Mouse (Mus musculus) heart, embryonic 10.5 days (tissue): ENCODE results near the gene Znhit3. TPM values are rescaled to one million over a fixed set of nuclear protein-coding genes. Genes with fewer than 3 reads are reported as not detected.
A peak's percentile ranks its signal among the peaks of the same experiment; 100 is the strongest.

Experiments
- DNase-seq: peaks from one replicate; pipeline ENCODE4 v3.0.0-alpha.2; 2017; ENCODE audit warnings: low spot score
- H3K27ac ChIP-seq: fragments of 300-500 bp; sonication (generic); 2 replicates; pipeline ENCODE4 v1.5.1; 2016; ENCODE audit warnings: mild to moderate bottlenecking
- H3K27me3 ChIP-seq: fragments of 300-500 bp; sonication (generic); 2 replicates; pipeline ENCODE4 v1.6.1; 2016; ENCODE audit warnings: mild to moderate bottlenecking; ENCODE audit not compliant: poor library complexity, insufficient read depth, severe bottlenecking
- H3K36me3 ChIP-seq: fragments of 300-500 bp; sonication (generic); 2 replicates; pipeline ENCODE4 v1.6.1; 2016; ENCODE audit warnings: mild to moderate bottlenecking, moderate library complexity
- H3K4me1 ChIP-seq: fragments of 300-500 bp; sonication (generic); 2 replicates; pipeline ENCODE4 v1.6.1; 2016; ENCODE audit warnings: mild to moderate bottlenecking
- H3K4me3 ChIP-seq: fragments of 300-500 bp; sonication (generic); 2 replicates; pipeline ENCODE4 v1.5.1; 2016; ENCODE audit warnings: mild to moderate bottlenecking, moderate library complexity
- H3K9me3 ChIP-seq: fragments of 300-500 bp; sonication (generic); 2 replicates; pipeline ENCODE4 v1.6.1; 2016; ENCODE audit warnings: mild to moderate bottlenecking, moderate library complexity
- WGBS: fragments of 180-500 bp; shearing (Covaris S2); methylation state at CpG from one replicate; pipeline ENCODE4 v1.1.7; 2016; 5-methylcytosine and 5-hydroxymethylcytosine counted together
- microRNA-seq: library from miRNA; unstranded; fragments of <30 nt; microRNA quantifications from one replicate; pipeline ENCODE4, GENCODE M21; 2017
- polyA plus RNA-seq: library from polyadenylated mRNA; unstranded; fragments of >200 nt; fragmentation: Nextera tagmentation; extraction: Ambion mirVana; gene quantifications from 2 replicates; pipeline ENCODE4 v1.2.1, GENCODE M21; 2016

Gene Znhit3
- polyA plus RNA-seq, 1 experiment from 2014 or later, result 78.2 TPM

- no peak for DNase-seq
- H3K36me3 ChIP-seq, result 0 out of 2 replicates have a peak, but pooled peaks cover 10% of the 10 kb centered on the region
- no peaks in the 10 kb centered on the region for H3K9me3 ChIP-seq
- H3K4me1 ChIP-seq, result peaks cover 8% of the 10 kb centered on the region; the same call in 1 of the 2 replicates
- no peaks in the 10 kb centered on the region for H3K27me3 ChIP-seq
- H3K4me3 ChIP-seq, result peak overlapping the region; percentile 97
- H3K27ac ChIP-seq, result peak overlapping the region; percentile 98
- 9% methylated on average over 7 of the region's 7 CpGs for WGBS
These were observed 47.3 kb downstream of the Znhit3 start for GRCm38 (mm10) chr11:84868786-84869259.

GRCm38 (mm10) chr11:84867586-84867985 is 48.6 kb downstream of the Znhit3 start:
- H3K4me3 ChIP-seq, result 0 out of 2 replicates have a peak overlapping the region, but pooled peaks have one; percentile 5
- no peaks in the 10 kb centered on the region for H3K27me3 ChIP-seq
- no peaks in the 10 kb centered on the region for H3K9me3 ChIP-seq
- H3K4me1 ChIP-seq, result peaks cover 8% of the 10 kb centered on the region; the same call in 1 of the 2 replicates
- no peak overlapping the region for H3K27ac ChIP-seq
- H3K36me3 ChIP-seq, result peaks cover 17% of the 10 kb centered on the region; the same call in 1 of the 2 replicates
- 91% methylated on average over 2 of the region's 2 CpGs for WGBS
- DNase-seq, result no peak

- Histone ChIP-seq H3K27ac (no peak overlapping the region), H3K36me3 (peaks cover 39% of the 10 kb centered on the region), H3K9me3 (no peaks in the 10 kb centered on the region), H3K27me3 (no peaks in the 10 kb centered on the region), H3K4me3 (no peak overlapping the region), H3K4me1 (peaks cover 8% of the 10 kb centered on the region; the same call in 1 of the 2 replicates)
- 50% methylated on average over 2 of the region's 2 CpGs for WGBS
- DNase-seq, result no peak
These were observed 50.9 kb downstream of the Znhit3 start for GRCm38 (mm10) chr11:84865268-84865667.

Small RNAs within 50 kb of the gene (microRNA-seq; reads per million reads assigned to microRNA genes)
- not detected for gene Gm23564

Other genes starting within 250 kb of the Znhit3 start
- gene Mrm1, start 96.9 kb downstream of the Znhit3 start, polyA plus RNA-seq, result 12.7 and 15.7 TPM in 2 replicates
- 29.3 and 34.3 TPM in 2 replicates for gene Dhrs11, start 87.4 kb downstream of the Znhit3 start, polyA plus RNA-seq
- gene Ggnbp2, start 45.5 kb downstream of the Znhit3 start, polyA plus RNA-seq, result 50.5 and 61.9 TPM in 2 replicates
- 10.1 and 10.6 TPM in 2 replicates for gene Myo19, start 36.2 kb downstream of the Znhit3 start, polyA plus RNA-seq
- 2.7 and 2.8 TPM in 2 replicates for gene Pigw, start 36.1 kb downstream of the Znhit3 start, polyA plus RNA-seq
- gene Car4, start 41.4 kb upstream of the Znhit3 start, polyA plus RNA-seq, result 24.1 and 38.2 TPM in 2 replicates
- 4.3 and 5.0 TPM in 2 replicates for gene Usp32, start 223.8 kb upstream of the Znhit3 start, polyA plus RNA-seq